Mouse (Mus musculus) neural tube, embryonic 15.5 days (tissue): ENCODE results near the gene Filip1l. TPM values are rescaled to one million over a fixed set of nuclear protein-coding genes. Genes with fewer than 3 reads are reported as not detected.

ENCODE experiments used
- ATAC-seq: fragments of 200-750 bp; cut with Nextera tagmentation; 2 replicates; pipeline ENCODE4 v1.8.0; 2017; ENCODE audit warnings: mild to moderate bottlenecking, moderate TSS enrichment, moderate library complexity; ENCODE audit not compliant: low FRiP score
- H3K27ac ChIP-seq: fragments of 300-500 bp; sonication (generic); replicated peaks from 2 replicates; pipeline ENCODE4 v1.5.1; 2015; ENCODE audit warnings: mild to moderate bottlenecking, inconsistent platforms
- H3K27me3 ChIP-seq: fragments of 300-500 bp; sonication (generic); replicated peaks from 2 replicates; pipeline ENCODE4 v1.6.1; 2015; ENCODE audit warnings: inconsistent platforms
- H3K36me3 ChIP-seq: fragments of 300-500 bp; sonication (generic); 2 replicates; pipeline ENCODE4 v1.6.1; 2015; ENCODE audit warnings: inconsistent platforms
- H3K4me1 ChIP-seq: fragments of 300-500 bp; sonication (generic); 2 replicates; pipeline ENCODE4 v1.6.1; 2015; ENCODE audit warnings: inconsistent platforms
- H3K4me2 ChIP-seq: fragments of 300-500 bp; sonication (generic); 2 replicates; pipeline ENCODE4 v1.6.1; 2015; ENCODE audit warnings: inconsistent platforms, mild to moderate bottlenecking, moderate library complexity
- H3K4me3 ChIP-seq: fragments of 300-500 bp; sonication (generic); replicated peaks from 2 replicates; pipeline ENCODE4 v1.5.1; 2015; ENCODE audit warnings: mild to moderate bottlenecking, inconsistent platforms
- H3K9ac ChIP-seq: fragments of 300-500 bp; sonication (generic); replicated peaks from 2 replicates; pipeline ENCODE4 v1.6.1; 2015; ENCODE audit warnings: mild to moderate bottlenecking, inconsistent platforms
- H3K9me3 ChIP-seq: fragments of 300-500 bp; sonication (generic); replicated peaks from 2 replicates; pipeline ENCODE4 v1.6.1; 2016; ENCODE audit warnings: inconsistent platforms
- WGBS: fragments of 180-500 bp; shearing (Covaris S2); methylation state at CpG from one replicate; pipeline ENCODE4 v1.1.7; 2015; ENCODE audit warnings: mixed read lengths; 5-methylcytosine and 5-hydroxymethylcytosine counted together
- polyA plus RNA-seq: library from polyadenylated mRNA; unstranded; fragments of >200 nt; fragmentation: Nextera tagmentation; extraction: Ambion mirVana; gene quantifications from 2 replicates; pipeline ENCODE4 v1.2.1, GENCODE M21; 2015

Gene Filip1l
- polyA plus RNA-seq, 1 experiment from 2014 or later = 3.3 TPM

DNA sequence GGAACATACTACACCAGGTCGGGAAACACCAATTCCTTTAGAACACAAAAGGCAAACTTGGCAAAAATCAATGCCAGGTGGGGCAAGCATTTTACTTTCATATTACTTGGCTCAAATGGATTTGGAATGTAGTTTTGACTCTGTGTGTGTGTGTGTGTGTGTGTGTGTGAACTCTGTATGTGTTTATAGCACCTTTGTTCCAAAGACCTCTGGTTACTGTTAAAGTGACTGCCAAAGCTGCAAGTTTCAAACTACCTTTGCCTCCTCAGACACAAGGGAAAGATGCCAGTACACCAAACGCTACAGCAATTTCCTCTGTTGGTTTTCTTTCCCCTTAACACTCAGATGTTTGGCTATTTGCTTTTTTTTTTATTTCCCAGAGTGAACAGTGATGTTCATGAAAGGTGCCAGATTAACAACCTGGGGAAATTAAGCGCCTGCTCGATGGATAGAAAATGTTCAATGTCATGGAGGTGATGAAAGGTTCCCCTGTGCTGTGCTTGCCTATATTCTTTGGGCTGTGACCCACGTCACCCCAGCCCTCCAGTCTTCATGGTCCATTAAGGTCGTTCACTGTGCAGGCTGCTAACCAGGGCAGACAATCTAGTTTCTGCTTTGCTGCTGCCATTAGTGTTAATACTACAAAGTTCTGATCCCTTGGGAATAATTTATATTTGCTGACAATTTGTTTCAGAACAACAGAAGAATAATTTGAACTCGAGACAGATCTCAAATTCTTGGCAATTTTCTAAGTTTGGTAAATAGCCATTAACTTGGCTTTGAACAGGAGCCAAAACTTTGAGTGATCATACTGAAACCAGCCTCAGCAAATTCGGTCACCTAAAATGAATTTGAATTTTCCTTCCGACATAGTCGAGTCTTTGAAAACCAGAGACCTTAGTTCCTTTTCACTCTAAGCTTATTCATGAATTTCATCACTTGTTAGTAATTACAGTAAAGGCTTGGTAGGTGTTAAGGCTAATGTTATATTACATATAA is 92.5 kb downstream of the Filip1l start:
- H3K4me3 ChIP-seq = no peak overlapping the region
- no peak overlapping the region for H3K9ac ChIP-seq
- H3K27me3 ChIP-seq = no peaks in the 10 kb centered on the region
- H3K4me1 ChIP-seq = no peaks in the 10 kb centered on the region
- no peaks in the 10 kb centered on the region for H3K36me3 ChIP-seq
- 57% methylated on average over 10 of the region's 10 CpGs for WGBS
- H3K9me3 ChIP-seq = no peaks in the 10 kb centered on the region
- no peak overlapping the region for H3K4me2 ChIP-seq
- H3K27ac ChIP-seq = no peak overlapping the region
- ATAC-seq = no peak

DNA sequence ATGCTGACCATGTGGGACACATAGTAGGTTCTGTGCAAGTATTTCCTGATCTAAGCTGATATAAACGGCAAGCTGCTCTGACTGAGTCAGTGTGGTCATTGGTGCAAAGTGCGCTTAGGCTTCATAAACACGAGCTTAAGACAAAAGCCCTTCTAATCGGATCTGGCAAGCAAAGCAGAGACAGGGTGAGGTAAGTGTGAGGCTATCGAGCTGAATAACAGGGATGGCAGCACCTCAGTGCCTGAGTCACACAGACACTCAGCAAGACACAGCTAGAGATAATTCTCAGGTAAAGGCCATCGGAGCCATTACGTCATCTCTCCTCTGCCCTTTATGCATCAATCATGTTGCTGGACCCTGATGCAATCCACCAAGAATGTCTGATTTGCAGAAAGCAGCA is 100.1 kb downstream of the Filip1l start:
- no peaks in the 10 kb centered on the region for H3K9me3 ChIP-seq
- no peak for ATAC-seq
- no peaks in the 10 kb centered on the region for H3K27me3 ChIP-seq
- H3K4me1 ChIP-seq = no peaks in the 10 kb centered on the region
- WGBS = 75% methylated on average over 7 of the region's 7 CpGs
- no peak overlapping the region for H3K9ac ChIP-seq
- no peak overlapping the region for H3K27ac ChIP-seq
- no peak overlapping the region for H3K4me3 ChIP-seq
- H3K36me3 ChIP-seq = no peaks in the 10 kb centered on the region
- no peak overlapping the region for H3K4me2 ChIP-seq

DNA sequence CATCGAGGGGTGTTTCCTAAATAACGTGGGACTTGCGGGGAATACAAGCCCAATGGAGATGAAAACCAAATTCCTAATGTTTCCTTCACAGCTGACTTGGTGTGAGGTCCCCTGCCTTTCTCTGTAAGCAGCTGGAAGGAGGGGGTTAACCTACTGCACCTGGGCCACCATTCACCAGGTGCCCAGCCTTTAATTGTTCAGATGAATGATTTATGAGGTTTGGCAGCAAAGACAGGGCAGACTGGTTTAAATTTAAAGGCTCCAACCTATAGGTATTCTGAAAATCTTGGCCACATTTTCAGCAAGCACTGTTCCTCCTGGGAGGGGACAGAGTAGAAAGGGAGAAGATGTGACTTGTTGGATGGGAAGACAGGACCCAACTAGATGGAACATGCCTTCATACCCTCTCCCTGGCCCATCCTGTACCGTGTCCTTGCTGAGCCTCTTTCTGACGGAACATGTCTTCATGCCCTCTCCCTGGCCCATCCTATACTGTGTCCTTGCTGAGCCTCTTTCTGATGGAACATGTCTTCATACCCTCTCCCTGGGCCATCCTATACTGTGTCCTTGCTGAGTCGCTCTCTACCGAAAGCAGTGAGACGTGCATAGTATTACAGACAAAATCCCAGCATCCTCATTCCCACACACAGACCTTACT is 101.3 kb downstream of the Filip1l start:
- no peaks in the 10 kb centered on the region for H3K27me3 ChIP-seq
- no peak overlapping the region for H3K9ac ChIP-seq
- H3K4me2 ChIP-seq = no peak overlapping the region
- no peak overlapping the region for H3K27ac ChIP-seq
- no peaks in the 10 kb centered on the region for H3K4me1 ChIP-seq
- ATAC-seq = no peak
- H3K36me3 ChIP-seq = no peaks in the 10 kb centered on the region
- no peak overlapping the region for H3K4me3 ChIP-seq
- 91% methylated on average over 8 of the region's 8 CpGs for WGBS
- no peaks in the 10 kb centered on the region for H3K9me3 ChIP-seq

DNA sequence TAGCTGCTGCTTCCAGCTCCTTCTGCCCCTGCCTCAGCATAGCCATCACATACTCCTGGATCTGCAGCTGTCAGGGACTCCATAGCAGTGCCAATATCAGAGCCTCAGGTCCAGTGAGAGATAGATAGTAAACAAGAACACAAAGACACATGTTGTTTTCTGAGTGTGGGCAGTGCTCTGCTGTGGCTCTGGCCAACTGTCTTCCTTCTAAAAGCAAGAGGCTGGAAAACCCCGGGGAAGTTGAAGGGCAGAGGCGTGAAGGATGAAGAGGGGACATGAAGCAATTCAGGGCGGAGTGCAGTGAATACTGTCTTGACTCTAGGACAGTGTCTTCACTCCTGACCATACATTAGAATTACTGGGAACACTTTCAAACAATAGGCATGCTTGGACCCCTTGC is 102.7 kb downstream of the Filip1l start:
- no peak overlapping the region for H3K4me2 ChIP-seq
- ATAC-seq = no peak
- H3K9me3 ChIP-seq = no peaks in the 10 kb centered on the region
- 81% methylated on average over 3 of the region's 3 CpGs for WGBS
- H3K9ac ChIP-seq = no peak overlapping the region
- H3K27me3 ChIP-seq = no peaks in the 10 kb centered on the region
- H3K4me3 ChIP-seq = no peak overlapping the region
- no peak overlapping the region for H3K27ac ChIP-seq
- H3K4me1 ChIP-seq = no peaks in the 10 kb centered on the region
- no peaks in the 10 kb centered on the region for H3K36me3 ChIP-seq

DNA sequence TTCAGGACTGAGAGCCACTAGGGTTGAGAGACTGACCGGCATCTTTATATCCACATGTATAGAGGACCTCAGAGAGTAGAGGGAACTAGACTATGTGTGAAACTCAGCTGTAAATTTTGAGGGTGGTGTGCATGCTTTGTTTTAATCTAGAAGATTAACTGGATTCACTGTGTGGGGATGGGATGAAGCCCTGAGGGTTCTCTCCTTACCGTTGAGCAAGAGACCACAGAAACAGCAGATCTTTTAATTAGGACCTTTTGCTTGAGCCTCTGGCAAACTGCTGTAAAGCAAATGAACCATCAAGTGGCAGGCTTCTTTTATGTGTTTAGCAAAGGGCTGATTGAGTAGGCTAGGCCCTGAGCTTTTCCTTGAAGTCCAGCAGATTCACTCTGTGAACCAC is 103.1 kb downstream of the Filip1l start:
- Histone ChIP-seq H3K4me3 (no peak overlapping the region), H3K27ac (no peak overlapping the region), H3K27me3 (no peaks in the 10 kb centered on the region), H3K4me1 (no peaks in the 10 kb centered on the region), H3K9ac (no peak overlapping the region), H3K9me3 (no peaks in the 10 kb centered on the region), H3K36me3 (no peaks in the 10 kb centered on the region), H3K4me2 (no peak overlapping the region)
- ATAC-seq = no peak
- 46% methylated on average over 2 of the region's 2 CpGs for WGBS

DNA sequence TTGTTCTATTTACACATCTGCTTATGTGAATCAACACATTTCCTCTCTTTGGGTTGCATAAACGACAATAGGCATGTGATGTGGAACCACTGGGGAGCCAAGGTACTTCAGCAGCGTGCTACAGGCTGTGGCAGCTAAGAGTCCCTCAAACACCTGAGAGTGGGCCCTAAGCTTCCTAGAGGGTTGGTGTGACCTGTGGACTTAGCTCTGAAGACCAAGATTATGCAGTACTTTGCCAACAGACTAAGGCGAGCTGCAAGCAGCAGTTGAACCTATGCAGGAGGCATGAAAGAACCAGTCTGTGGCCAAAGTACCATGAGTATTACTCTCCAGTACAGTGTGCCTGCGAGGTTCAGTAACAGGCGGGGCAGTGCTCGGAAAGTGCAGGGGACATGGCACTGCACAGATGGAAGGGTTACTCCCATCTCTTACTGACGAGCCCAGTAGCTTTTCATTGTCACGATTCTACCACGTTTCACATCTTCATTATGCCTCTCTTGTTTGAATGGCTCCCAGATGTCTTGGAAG is 112.6 kb downstream of the Filip1l start:
- Histone ChIP-seq H3K9ac (no peak overlapping the region), H3K4me1 (no peaks in the 10 kb centered on the region), H3K27me3 (no peaks in the 10 kb centered on the region), H3K4me3 (no peak overlapping the region), H3K4me2 (no peak overlapping the region), H3K9me3 (no peaks in the 10 kb centered on the region), H3K27ac (no peak overlapping the region), H3K36me3 (no peaks in the 10 kb centered on the region)
- ATAC-seq = no peak
- 87% methylated on average over 9 of the region's 9 CpGs for WGBS

DNA sequence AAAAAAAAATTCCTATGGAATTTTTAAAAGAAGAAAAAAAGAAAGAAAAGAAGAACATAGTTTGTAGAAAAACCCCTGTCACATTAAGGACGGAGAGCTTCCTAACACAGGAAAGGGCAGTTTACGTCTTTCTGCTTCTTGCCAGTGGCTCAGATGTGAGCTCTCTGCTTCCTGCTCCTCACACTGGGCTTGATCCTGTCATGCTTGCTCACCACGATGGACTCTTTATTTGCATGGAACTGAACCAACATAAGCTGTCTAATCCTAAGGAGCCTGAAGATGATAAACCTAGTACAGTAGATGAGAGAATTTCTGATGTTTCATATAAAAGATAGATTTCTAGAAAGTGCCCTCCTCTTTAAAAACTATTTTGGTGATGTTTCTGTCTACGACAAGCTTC is 116.4 kb downstream of the Filip1l start:
- no peaks in the 10 kb centered on the region for H3K27me3 ChIP-seq
- WGBS = 83% methylated on average over 4 of the region's 4 CpGs
- ATAC-seq = no peak
- H3K9ac ChIP-seq = no peak overlapping the region
- no peak overlapping the region for H3K27ac ChIP-seq
- H3K4me3 ChIP-seq = no peak overlapping the region
- no peaks in the 10 kb centered on the region for H3K4me1 ChIP-seq
- no peaks in the 10 kb centered on the region for H3K9me3 ChIP-seq
- H3K36me3 ChIP-seq = no peaks in the 10 kb centered on the region
- no peak overlapping the region for H3K4me2 ChIP-seq

DNA sequence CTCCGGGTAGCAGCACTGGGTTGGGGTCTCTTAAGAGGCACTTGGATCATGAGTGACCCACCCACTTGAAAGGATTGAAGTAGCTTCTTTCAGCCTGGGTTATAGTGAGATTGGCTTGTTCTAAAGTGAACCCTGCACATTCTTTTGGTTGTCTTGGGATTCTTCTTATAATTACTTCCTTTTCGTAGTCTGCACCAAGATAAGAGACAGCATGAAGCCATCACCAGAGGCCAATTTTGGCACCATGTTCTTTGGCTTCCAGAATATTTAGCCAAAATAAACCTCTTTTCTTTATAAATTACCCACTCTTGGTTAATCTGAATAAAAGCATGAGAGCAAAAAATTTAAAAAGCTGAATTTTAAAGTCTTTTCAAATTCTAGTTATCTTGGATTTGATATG is 117.0 kb downstream of the Filip1l start:
- H3K27ac ChIP-seq = no peak overlapping the region
- no peaks in the 10 kb centered on the region for H3K36me3 ChIP-seq
- ATAC-seq = no peak
- no peak overlapping the region for H3K9ac ChIP-seq
- H3K4me3 ChIP-seq = no peak overlapping the region
- no peaks in the 10 kb centered on the region for H3K27me3 ChIP-seq
- H3K4me1 ChIP-seq = no peaks in the 10 kb centered on the region
- no peaks in the 10 kb centered on the region for H3K9me3 ChIP-seq
- 88% methylated on average over 2 of the region's 2 CpGs for WGBS
- H3K4me2 ChIP-seq = no peak overlapping the region

DNA sequence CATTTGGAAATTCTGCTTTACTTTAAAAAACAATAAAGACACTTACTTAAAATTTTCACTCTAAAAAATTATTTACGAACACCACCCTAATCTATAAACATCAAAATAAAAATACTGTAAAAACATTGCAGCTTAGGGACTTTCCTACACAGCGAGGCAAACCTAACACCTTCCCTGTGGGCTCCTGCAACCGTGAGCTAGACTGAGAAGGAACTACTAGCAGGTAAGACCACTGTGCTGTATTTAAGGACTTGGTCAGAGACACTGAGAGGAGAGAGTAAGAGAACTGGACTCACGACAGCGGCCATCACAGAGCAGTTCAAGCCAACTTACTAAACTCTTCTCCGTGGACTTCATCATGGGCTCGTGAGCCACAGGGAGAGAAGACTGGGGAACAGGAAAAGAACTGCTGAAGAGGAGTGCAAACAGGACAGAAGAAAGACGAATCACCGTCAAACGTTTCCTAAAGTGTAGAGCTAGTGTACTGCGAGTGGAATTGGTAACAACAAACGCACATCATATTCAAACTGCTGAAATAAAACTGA is 117.5 kb downstream of the Filip1l start:
- H3K27me3 ChIP-seq = no peaks in the 10 kb centered on the region
- no peaks in the 10 kb centered on the region for H3K36me3 ChIP-seq
- ATAC-seq = no peak
- no peak overlapping the region for H3K4me2 ChIP-seq
- no peak overlapping the region for H3K4me3 ChIP-seq
- H3K27ac ChIP-seq = no peak overlapping the region
- no peak overlapping the region for H3K9ac ChIP-seq
- H3K4me1 ChIP-seq = no peaks in the 10 kb centered on the region
- 94% methylated on average over 12 of the region's 12 CpGs for WGBS
- H3K9me3 ChIP-seq = no peaks in the 10 kb centered on the region

DNA sequence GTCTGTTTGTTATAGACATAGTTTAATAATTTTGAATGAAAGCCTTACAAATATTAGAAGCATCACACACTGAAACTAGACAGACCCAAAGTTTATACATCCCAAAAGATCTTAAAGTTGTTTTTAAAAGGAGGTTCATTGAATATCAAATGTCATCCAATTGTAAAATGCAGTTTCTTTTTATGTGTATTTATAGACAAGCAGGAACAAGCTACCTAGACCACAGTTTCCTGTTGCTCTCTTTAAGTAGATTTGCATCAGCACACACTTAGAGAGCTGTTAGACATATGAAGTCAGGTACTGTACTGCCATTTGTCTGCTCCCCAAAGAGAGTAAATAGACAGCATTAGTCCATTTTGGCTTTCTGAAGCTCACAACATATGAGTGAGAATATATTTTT is 118.2 kb downstream of the Filip1l start:
- Histone ChIP-seq H3K4me1 (no peaks in the 10 kb centered on the region), H3K27me3 (no peaks in the 10 kb centered on the region), H3K4me2 (no peak overlapping the region), H3K4me3 (no peak overlapping the region), H3K36me3 (no peaks in the 10 kb centered on the region), H3K27ac (no peak overlapping the region), H3K9me3 (0 out of 2 replicates have a peak, but pooled peaks cover 4% of the 10 kb centered on the region), H3K9ac (no peak overlapping the region)
- ATAC-seq = no peak

DNA sequence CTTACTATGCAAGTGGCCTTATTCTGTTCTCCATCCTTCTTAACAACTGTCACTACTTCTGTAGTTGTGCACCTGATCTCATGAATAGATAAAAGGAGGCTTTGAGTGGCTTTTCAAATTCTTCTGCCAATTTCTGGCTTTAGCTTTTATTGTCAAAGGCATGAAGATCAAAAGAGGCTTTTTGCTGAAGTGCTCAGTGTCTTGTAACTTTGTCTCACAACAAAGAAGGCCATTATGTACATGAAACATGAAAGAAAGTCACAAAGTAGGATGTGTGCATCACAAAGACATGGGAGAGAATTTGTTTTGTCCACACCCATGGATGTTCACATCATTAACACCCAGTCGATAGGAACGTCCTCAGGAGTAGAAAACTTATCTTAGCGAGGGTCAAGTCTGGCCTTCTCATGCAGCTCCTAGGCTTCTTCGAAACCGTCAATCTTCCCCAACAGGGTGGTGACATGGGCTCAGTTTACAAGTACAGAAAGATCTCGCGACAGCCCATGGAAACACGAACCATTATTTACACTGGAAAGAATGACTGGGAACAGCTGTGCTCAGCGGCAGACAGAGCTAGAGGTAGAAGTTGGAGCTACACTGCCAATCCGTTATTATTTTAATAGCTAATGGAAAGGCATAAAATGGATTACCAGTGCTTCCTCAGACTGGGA is 120.7 kb downstream of the Filip1l start:
- ATAC-seq = no peak
- no peaks in the 10 kb centered on the region for H3K36me3 ChIP-seq
- 27% methylated on average over 10 of the region's 10 CpGs for WGBS

More for the DNA sequence above, 120.7 kb downstream of the Filip1l start:
- Histone ChIP-seq H3K4me2 (no peak overlapping the region), H3K9ac (no peak overlapping the region), H3K9me3 (0 out of 2 replicates have a peak, but pooled peaks cover 5% of the 10 kb centered on the region), H3K4me3 (no peak overlapping the region), H3K27me3 (no peaks in the 10 kb centered on the region), H3K4me1 (no peaks in the 10 kb centered on the region), H3K27ac (no peak overlapping the region)
